Mouse (Mus musculus) lung, adult 2 months (tissue): ENCODE results near the gene Tmem88.
A peak's percentile ranks its signal among the peaks of the same experiment; 100 is the strongest.

ENCODE experiments used
- CTCF ChIP-seq: fragments of 200-500 bp; IDR thresholded peaks from 2 replicates; pipeline ENCODE4 v1.5.1; 2011; ENCODE audit warnings: mild to moderate bottlenecking, low read length, control low read depth; ENCODE audit not compliant: insufficient read depth
- POLR2A ChIP-seq: fragments of 200-500 bp; IDR thresholded peaks from 2 replicates; pipeline ENCODE4 v1.6.1; 2011; ENCODE audit warnings: low read depth, mild to moderate bottlenecking, control low read depth, low read length, borderline replicate concordance; ENCODE audit errors: extremely low read depth

- TF ChIP-seq CTCF: no peak
- peak; percentile 68; the same call in 1 of the 2 replicates for TF ChIP-seq POLR2A
Observed at GRCm38 (mm10) chr11:69398059-69398458, at the start of gene Tmem88.
